Mouse (Mus musculus) heart, embryonic 13.5 days (tissue): ENCODE results near the gene Il2. TPM values are rescaled to one million over a fixed set of nuclear protein-coding genes. Genes with fewer than 3 reads are reported as not detected.

Experiments
- ATAC-seq: fragments of 200-750 bp; cut with Nextera tagmentation; 2 replicates; pipeline ENCODE4 v1.8.0; 2017; ENCODE audit warnings: moderate TSS enrichment; ENCODE audit not compliant: insufficient number of reproducible peaks, low FRiP score, low TSS enrichment; ENCODE audit errors: extremely low read depth
- H3K27ac ChIP-seq: fragments of 300-500 bp; sonication (generic); replicated peaks from 2 replicates; pipeline ENCODE4 v1.5.1; 2015; ENCODE audit warnings: moderate library complexity, mild to moderate bottlenecking, inconsistent platforms
- H3K27me3 ChIP-seq: fragments of 300-500 bp; sonication (generic); replicated peaks from 2 replicates; pipeline ENCODE4 v1.6.1; 2015; ENCODE audit warnings: mild to moderate bottlenecking, inconsistent platforms
- H3K36me3 ChIP-seq: fragments of 300-500 bp; sonication (generic); 2 replicates; pipeline ENCODE4 v1.6.1; 2015; ENCODE audit warnings: mild to moderate bottlenecking, inconsistent platforms
- H3K4me1 ChIP-seq: fragments of 300-500 bp; sonication (generic); 2 replicates; pipeline ENCODE4 v1.6.1; 2015; ENCODE audit warnings: inconsistent platforms
- H3K4me2 ChIP-seq: fragments of 300-500 bp; sonication (generic); 2 replicates; pipeline ENCODE4 v1.6.1; 2015; ENCODE audit warnings: inconsistent platforms, mild to moderate bottlenecking, moderate library complexity
- H3K4me3 ChIP-seq: fragments of 300-500 bp; sonication (generic); 2 replicates; pipeline ENCODE4 v1.5.1; 2015; ENCODE audit warnings: moderate library complexity, mild to moderate bottlenecking, inconsistent platforms
- H3K9ac ChIP-seq: fragments of 300-500 bp; sonication (generic); 2 replicates; pipeline ENCODE4 v1.6.1; 2015; ENCODE audit warnings: inconsistent platforms, mild to moderate bottlenecking, moderate library complexity
- H3K9me3 ChIP-seq: fragments of 300-500 bp; sonication (generic); 2 replicates; pipeline ENCODE4 v1.6.1; 2016; ENCODE audit warnings: inconsistent platforms
- WGBS: fragments of 180-500 bp; shearing (Covaris S2); methylation state at CpG from one replicate; pipeline ENCODE4 v1.1.7; 2015; ENCODE audit warnings: mixed read lengths; 5-methylcytosine and 5-hydroxymethylcytosine counted together
- polyA plus RNA-seq: library from polyadenylated mRNA; unstranded; fragments of >200 nt; fragmentation: Nextera tagmentation; extraction: Ambion mirVana; gene quantifications from 2 replicates; pipeline ENCODE4 v1.2.1, GENCODE M21; 2015

The Il2 gene
- 0.23 and 0.27 TPM in 2 replicates for polyA plus RNA-seq

DNA sequence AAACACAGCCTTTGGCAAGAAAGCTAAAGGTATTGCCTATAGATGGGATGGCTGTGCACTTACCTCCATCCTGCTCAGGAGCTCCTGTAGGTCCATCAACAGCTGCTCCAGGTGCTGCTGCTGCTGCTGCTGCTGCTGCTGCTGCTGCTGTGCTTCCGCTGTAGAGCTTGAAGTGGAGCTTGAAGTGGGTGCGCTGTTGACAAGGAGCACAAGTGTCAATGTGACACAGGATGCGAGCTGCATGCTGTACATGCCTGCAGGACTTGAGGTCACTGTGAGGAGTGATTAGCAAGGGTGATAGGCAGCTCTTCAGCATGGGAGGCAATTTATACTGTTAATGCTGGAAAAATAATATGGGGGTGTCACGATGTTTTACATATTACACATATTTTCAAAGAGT is at the start of gene Il2:
Gene Il2, minus strand, starts transcription at position 305 of the 400 bp plus-strand sequence.
- WGBS: 34% methylated on average over 4 of the region's 4 CpGs

DNA sequence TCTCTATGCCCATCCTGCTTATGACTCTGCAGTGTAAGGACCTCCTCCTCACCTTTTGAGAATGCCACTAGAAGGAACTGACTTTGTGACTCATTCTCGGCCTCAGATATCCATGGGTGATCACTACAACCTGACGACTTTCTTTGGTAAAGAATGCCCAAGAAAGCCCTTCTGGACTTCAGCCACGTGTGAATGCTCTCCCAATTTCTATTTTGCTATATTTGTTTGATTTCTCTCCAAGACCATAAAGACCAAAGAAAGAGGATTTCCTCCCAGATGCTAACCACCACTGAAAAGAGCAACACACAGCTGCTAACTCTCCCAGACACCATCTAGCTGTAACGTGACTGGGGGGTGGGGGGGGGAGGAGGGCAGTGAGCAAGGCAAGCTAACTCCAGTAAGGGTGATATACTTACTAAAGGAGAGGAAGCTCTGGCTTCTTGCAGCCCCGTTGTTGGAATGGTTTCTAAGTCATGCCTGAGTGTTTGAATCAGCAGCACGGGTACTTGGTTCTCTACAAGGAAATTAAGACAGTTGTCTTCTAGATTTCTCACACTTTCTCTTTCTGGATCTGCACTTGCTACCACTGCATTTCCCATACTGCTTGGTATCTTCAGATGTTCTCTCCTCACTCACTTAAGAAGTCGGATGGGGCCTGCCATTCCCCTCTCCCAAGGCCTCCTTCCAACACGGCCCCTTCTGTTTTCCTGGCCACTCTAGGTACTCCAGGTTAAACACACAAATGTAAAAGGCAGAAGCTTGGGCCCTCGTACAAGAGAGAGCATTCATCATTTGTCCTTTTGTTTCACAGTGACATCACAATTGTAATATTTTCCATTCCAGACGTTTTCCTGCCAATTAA is 49.2 kb upstream of the Il2 start:
- Histone ChIP-seq H3K4me3 (no peak overlapping the region), H3K4me2 (no peak overlapping the region), H3K9ac (no peak overlapping the region), H3K9me3 (no peaks in the 10 kb centered on the region), H3K36me3 (no peaks in the 10 kb centered on the region), H3K4me1 (no peaks in the 10 kb centered on the region), H3K27me3 (no peaks in the 10 kb centered on the region), H3K27ac (no peak overlapping the region)
- WGBS: 57% methylated on average over 10 of the region's 10 CpGs
- ATAC-seq: no peak

More for the DNA sequence above, at the start of gene Il2:
- Histone ChIP-seq H3K4me1 (0 out of 2 replicates have a peak, but pooled peaks cover 14% of the 10 kb centered on the region), H3K4me3 (no peak within 1 kb of the TSS), H3K9me3 (no peaks in the 10 kb centered on the region), H3K27me3 (no peaks in the 10 kb centered on the region), H3K36me3 (no peaks in the 10 kb centered on the region), H3K27ac (no peak within 1 kb of the TSS), H3K9ac (no peak within 1 kb of the TSS), H3K4me2 (no peak within 1 kb of the TSS)
- no peak for ATAC-seq

DNA sequence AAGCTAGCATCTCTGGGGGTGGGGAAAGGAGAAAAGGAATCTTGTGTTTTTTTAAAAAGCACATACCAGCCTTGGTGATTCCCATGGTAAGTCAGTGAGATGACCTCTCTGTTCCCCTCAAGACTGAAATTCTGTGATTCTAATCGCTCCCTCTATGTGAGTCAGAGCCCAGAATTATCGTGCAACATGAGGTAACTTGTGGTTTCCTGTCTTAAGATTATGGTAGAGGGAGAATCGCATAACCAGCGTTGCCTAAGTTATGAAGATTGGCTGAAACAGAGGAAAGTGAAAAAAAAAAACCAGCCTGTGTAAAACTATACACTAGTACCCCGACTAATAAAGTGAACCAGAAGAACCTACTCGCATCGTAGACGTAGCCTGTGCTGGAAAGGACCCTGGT is 47.5 kb upstream of the Il2 start:
- H3K4me3 ChIP-seq: no peak overlapping the region
- H3K27me3 ChIP-seq: no peaks in the 10 kb centered on the region
- H3K36me3 ChIP-seq: no peaks in the 10 kb centered on the region
- H3K9me3 ChIP-seq: no peaks in the 10 kb centered on the region
- ATAC-seq: no peak
- 75% methylated on average over 8 of the region's 8 CpGs for WGBS
- no peaks in the 10 kb centered on the region for H3K4me1 ChIP-seq
- H3K9ac ChIP-seq: no peak overlapping the region
- H3K4me2 ChIP-seq: no peak overlapping the region
- H3K27ac ChIP-seq: no peak overlapping the region

DNA sequence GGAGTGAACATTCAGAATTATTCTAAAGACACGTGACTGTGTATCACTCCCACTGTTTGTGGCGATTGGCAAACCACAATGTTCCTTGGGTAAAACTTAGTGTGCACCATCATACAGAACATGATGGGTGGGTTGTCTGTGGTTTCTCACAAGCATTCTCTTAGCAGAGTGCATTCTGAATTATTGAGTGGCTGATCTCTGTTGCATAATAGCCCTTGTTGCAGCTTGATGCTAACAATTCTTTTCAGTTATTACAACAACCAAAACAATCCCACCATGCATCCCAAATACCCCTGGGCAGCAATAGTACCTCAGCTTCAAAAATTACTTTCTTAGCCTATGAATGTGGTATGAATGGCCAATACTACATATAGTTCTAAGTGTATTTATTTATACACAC is 43.5 kb upstream of the Il2 start:
- ATAC-seq: no peak

DNA sequence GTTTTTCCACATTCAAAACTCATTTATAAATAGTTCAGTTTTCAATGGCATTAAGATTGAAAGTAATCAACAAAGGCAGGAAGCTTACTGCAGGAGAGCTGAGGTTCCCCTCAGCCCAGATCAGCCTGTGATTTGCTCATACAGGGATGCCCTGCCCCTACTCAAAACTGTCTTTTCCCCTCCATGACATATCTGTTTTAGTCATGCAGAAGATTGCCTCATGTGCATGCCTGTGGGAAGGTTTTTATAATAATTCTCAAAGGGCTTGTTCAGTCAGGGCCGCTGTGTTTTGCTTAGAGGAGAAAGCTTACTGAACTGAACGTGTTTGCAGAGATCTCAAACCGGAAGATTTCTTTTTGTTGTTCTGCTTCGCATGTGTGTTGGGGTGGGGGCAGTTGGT is 35.3 kb upstream of the Il2 start:
- WGBS: 74% methylated on average over 4 of the region's 4 CpGs
- no peaks in the 10 kb centered on the region for H3K9me3 ChIP-seq
- no peak for ATAC-seq
- H3K9ac ChIP-seq: no peak overlapping the region
- no peak overlapping the region for H3K4me3 ChIP-seq
- no peak overlapping the region for H3K4me2 ChIP-seq
- H3K27ac ChIP-seq: no peak overlapping the region
- H3K27me3 ChIP-seq: no peaks in the 10 kb centered on the region
- no peaks in the 10 kb centered on the region for H3K36me3 ChIP-seq
- H3K4me1 ChIP-seq: peaks cover 4% of the 10 kb centered on the region; the same call in 1 of the 2 replicates

More for the DNA sequence above, 43.5 kb upstream of the Il2 start:
- Histone ChIP-seq H3K4me2 (no peak overlapping the region), H3K9me3 (no peaks in the 10 kb centered on the region), H3K27ac (no peak overlapping the region), H3K36me3 (no peaks in the 10 kb centered on the region), H3K27me3 (no peaks in the 10 kb centered on the region), H3K4me1 (no peaks in the 10 kb centered on the region), H3K4me3 (no peak overlapping the region), H3K9ac (no peak overlapping the region)
- WGBS: 82% methylated on average over 2 of the region's 2 CpGs

DNA sequence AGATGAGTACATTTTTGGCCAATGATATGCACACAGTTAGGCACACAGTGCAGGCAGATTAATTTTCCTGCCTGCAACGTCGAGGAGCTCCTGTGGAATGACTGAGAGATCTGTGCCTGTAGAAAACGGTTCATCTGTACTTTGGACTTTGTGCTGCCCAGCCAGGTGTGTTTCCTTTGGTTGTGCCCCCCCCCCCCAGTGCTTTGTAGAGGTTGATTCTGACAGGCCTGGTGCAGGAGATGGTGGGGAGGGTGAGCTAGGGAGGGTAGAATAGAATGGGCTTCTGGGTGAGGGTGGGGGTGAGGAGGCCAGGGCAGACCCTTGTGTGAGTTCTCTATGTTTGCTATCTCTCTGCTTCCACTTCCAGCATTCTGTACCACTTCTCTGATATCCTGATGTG is 32.5 kb upstream of the Il2 start:
- H3K27ac ChIP-seq: no peak overlapping the region
- H3K4me1 ChIP-seq: peaks cover 18% of the 10 kb centered on the region
- H3K9me3 ChIP-seq: no peaks in the 10 kb centered on the region
- no peak overlapping the region for H3K9ac ChIP-seq
- no peak overlapping the region for H3K4me2 ChIP-seq
- no peak overlapping the region for H3K4me3 ChIP-seq
- no peak for ATAC-seq
- 0 out of 2 replicates have a peak, but pooled peaks cover under 1% of the 10 kb centered on the region for H3K27me3 ChIP-seq
- WGBS: 73% methylated on average over 3 of the region's 3 CpGs
- no peaks in the 10 kb centered on the region for H3K36me3 ChIP-seq

DNA sequence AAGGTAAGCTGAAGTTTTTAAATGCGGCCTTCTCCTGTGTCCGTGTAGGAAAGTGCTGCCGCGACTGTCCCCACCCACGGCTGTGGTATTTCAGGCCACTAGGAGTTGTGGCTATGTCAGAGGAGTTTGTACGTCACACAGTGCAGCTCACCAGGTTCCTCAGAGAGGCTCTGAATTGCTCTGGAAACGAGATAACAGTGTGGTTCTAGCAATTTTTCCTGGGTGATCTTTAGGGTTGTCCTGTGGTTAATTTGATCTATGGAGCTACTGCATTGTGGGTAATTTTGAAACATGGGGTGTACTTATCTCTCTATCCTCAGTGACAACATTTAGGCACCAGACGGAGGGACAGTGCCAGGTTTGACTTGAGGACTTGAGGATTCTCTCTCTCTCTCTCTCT is 31.3 kb upstream of the Il2 start:
- 49% methylated on average over 8 of the region's 8 CpGs for WGBS
- ATAC-seq: no peak
- Histone ChIP-seq H3K4me2 (no peak overlapping the region), H3K4me3 (no peak overlapping the region), H3K4me1 (peaks cover 18% of the 10 kb centered on the region), H3K9me3 (no peaks in the 10 kb centered on the region), H3K27me3 (0 out of 2 replicates have a peak, but pooled peaks cover 4% of the 10 kb centered on the region), H3K27ac (no peak overlapping the region), H3K36me3 (no peaks in the 10 kb centered on the region), H3K9ac (no peak overlapping the region)

DNA sequence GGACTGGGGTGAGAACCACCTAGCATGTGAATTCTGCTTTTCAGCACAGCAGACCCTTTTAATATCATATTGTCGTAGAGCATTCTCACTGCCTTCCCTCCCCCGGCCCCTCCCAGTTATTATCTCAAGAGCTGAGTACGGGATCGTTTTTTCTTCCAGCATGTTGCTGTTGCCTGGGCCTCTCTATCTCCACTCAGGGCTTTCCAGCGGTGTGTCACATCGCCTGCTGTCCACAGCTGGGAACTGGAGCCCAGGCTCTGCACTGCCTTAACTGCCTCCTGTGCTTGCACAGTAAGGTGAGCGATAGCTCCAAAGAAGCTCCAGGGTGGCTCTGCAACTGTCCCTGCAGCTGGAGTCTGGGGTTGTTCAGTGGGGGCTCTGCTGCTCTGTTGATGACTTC is 28.6 kb upstream of the Il2 start:
- Histone ChIP-seq H3K4me2 (0 out of 2 replicates have a peak overlapping the region, but pooled peaks have one; percentile 13), H3K4me3 (no peak overlapping the region), H3K27ac (no peak overlapping the region), H3K27me3 (0 out of 2 replicates have a peak, but pooled peaks cover 4% of the 10 kb centered on the region), H3K9me3 (no peaks in the 10 kb centered on the region), H3K9ac (no peak overlapping the region), H3K4me1 (peaks cover 18% of the 10 kb centered on the region), H3K36me3 (no peaks in the 10 kb centered on the region)
- WGBS: 15% methylated on average over 7 of the region's 7 CpGs
- ATAC-seq: peak; percentile 47; the same call in 1 of the 2 replicates

DNA sequence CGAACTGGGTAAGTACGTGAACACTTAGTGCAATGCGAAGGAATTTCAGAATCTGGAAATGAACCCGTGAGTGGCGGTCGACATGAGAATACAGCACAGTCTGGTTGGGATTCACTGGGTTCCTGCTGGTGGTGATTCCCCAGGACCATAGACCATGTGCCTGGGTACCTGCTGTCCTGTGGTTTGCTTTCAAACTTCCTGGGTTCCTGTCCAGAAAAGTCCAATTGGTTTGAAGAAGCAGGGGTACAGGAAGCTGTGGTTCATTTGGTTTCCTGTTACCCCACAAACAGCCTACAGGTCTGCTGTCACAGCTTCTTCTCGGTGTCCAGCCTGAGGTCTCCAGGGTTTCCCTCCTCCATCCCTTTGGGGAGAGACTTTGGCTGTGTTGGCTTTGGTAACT is 27.2 kb upstream of the Il2 start:
- Histone ChIP-seq H3K4me3 (no peak overlapping the region), H3K9ac (no peak overlapping the region), H3K27me3 (0 out of 2 replicates have a peak, but pooled peaks cover 4% of the 10 kb centered on the region), H3K27ac (no peak overlapping the region), H3K36me3 (no peaks in the 10 kb centered on the region), H3K9me3 (no peaks in the 10 kb centered on the region), H3K4me1 (peaks cover 18% of the 10 kb centered on the region), H3K4me2 (no peak overlapping the region)
- no peak for ATAC-seq
- 87% methylated on average over 7 of the region's 7 CpGs for WGBS

DNA sequence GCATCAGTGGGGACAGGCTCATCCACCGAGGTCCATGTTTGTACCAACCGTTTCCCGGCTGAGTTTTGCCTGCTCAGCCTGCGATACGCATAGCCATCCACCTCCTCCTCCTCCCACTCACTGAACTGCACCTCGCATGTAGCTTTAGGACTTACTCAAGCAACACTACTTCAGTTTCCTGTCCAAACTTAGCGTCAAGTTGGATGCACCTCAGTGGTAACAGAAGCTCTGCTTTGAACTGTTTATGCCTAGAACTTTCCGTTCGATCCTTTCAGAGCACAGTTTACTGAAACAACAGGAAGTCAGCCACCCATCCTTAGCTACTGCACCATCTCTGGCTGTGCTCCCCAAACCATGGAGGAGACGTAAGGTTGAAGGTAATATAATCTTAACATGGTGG is 26.5 kb upstream of the Il2 start:
- Histone ChIP-seq H3K27me3 (0 out of 2 replicates have a peak, but pooled peaks cover 4% of the 10 kb centered on the region), H3K4me1 (peaks cover 23% of the 10 kb centered on the region), H3K9ac (no peak overlapping the region), H3K9me3 (no peaks in the 10 kb centered on the region), H3K4me3 (no peak overlapping the region), H3K27ac (no peak overlapping the region), H3K36me3 (no peaks in the 10 kb centered on the region), H3K4me2 (no peak overlapping the region)
- WGBS: 75% methylated on average over 10 of the region's 10 CpGs
- no peak for ATAC-seq

DNA sequence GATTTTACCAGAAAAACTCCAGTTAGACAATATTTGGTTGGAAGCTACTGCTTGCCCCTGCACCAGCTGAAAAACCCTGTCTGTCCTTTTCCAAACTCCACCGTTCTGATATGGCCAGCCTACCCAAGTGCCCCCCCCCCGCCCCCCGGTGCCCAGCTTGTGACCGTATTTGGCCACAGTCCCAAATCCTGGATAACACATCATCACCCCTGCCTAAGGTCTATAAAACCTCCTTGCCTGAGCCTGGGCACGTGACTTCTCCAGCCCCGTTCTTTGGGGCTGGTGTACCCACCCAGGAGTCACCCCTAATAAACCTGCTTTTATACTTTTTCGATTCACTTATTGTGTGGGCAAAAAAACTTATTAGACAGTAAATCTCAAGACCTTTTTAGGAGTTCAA is 21.1 kb upstream of the Il2 start:
- no peaks in the 10 kb centered on the region for H3K9me3 ChIP-seq
- peaks cover 28% of the 10 kb centered on the region for H3K4me1 ChIP-seq
- 54% methylated on average over 7 of the region's 7 CpGs for WGBS
- no peak; the same call in 1 of the 2 replicates for ATAC-seq
- H3K27me3 ChIP-seq: no peaks in the 10 kb centered on the region
- peak overlapping the region; percentile 56 for H3K4me2 ChIP-seq
- H3K36me3 ChIP-seq: no peaks in the 10 kb centered on the region
- peak overlapping the region; percentile 50 for H3K27ac ChIP-seq
- H3K9ac ChIP-seq: peak overlapping the region; percentile 19; the same call in 1 of the 2 replicates
- H3K4me3 ChIP-seq: peak overlapping the region; percentile 16
